Mouse (Mus musculus) heart, embryonic 14.5 days (tissue): ENCODE data around the gene Zan. TPM values are rescaled to one million over a fixed set of nuclear protein-coding genes. Genes with fewer than 3 reads are reported as not detected.
A peak's percentile ranks its signal among the peaks of the same experiment; 100 is the strongest.

Experiments used
- ATAC-seq: fragments of 200-750 bp; cut with Nextera tagmentation; 2 replicates; pipeline ENCODE4 v1.8.0; 2017; ENCODE audit warnings: low read depth, moderate TSS enrichment; ENCODE audit not compliant: insufficient number of reproducible peaks, insufficient read depth, low FRiP score
- H3K27ac ChIP-seq, 2 experiments: fragments of 200-500 bp in 1 of 2; fragments of 300-500 bp in 1 of 2; sonication (generic) in 1 of 2; replicated peaks in 1 of 2; 2 replicates each; pipeline ENCODE4 v1.5.1; 2012 to 2014; ENCODE audit warnings: low read depth in 2 of 2, low read length in 2 of 2, control low read depth in 1 of 2, mild to moderate bottlenecking in 1 of 2, mixed read lengths in 1 of 2; ENCODE audit not compliant: control insufficient read depth in 1 of 2, insufficient read depth in 1 of 2
- H3K27me3 ChIP-seq: fragments of 300-500 bp; sonication (generic); 2 replicates; pipeline ENCODE4 v1.6.1; 2014; ENCODE audit warnings: mild to moderate bottlenecking, low read length, control low read depth; ENCODE audit not compliant: control insufficient read depth, insufficient read depth
- H3K36me3 ChIP-seq: fragments of 300-500 bp; sonication (generic); 2 replicates; pipeline ENCODE4 v1.6.1; 2014; ENCODE audit warnings: mild to moderate bottlenecking, control low read depth, low read length, mixed read lengths; ENCODE audit not compliant: control insufficient read depth, insufficient read depth
- H3K4me1 ChIP-seq, 2 experiments: fragments of 200-500 bp in 1 of 2; fragments of 300-500 bp in 1 of 2; sonication (generic) in 1 of 2; 2 replicates each; pipeline ENCODE4 v1.6.1; 2012 to 2014; ENCODE audit warnings: low read length in 2 of 2, control low read depth in 1 of 2, mixed read lengths in 1 of 2; ENCODE audit not compliant: control insufficient read depth in 2 of 2, insufficient read depth in 2 of 2
- H3K4me2 ChIP-seq: fragments of 300-500 bp; sonication (generic); 2 replicates; pipeline ENCODE4 v1.6.1; 2014; ENCODE audit warnings: mild to moderate bottlenecking, low read length
- H3K4me3 ChIP-seq, 2 experiments: fragments of 200-500 bp in 1 of 2; fragments of 300-500 bp in 1 of 2; sonication (generic) in 1 of 2; 2 replicates each; pipeline ENCODE4 v1.5.1; 2012 to 2014; ENCODE audit warnings: low read length in 2 of 2, mild to moderate bottlenecking in 2 of 2, control low read depth in 1 of 2, low read depth in 1 of 2, moderate library complexity in 1 of 2; ENCODE audit not compliant: control insufficient read depth in 1 of 2, insufficient read depth in 1 of 2
- H3K9ac ChIP-seq: fragments of 300-500 bp; sonication (generic); 2 replicates; pipeline ENCODE4 v1.6.1; 2014; ENCODE audit warnings: mild to moderate bottlenecking, low read length
- H3K9me3 ChIP-seq: fragments of 300-500 bp; sonication (generic); 2 replicates; pipeline ENCODE4 v1.6.1; 2016; ENCODE audit warnings: low read length, control low read depth; ENCODE audit not compliant: control insufficient read depth
- WGBS: fragments of 180-500 bp; shearing (Covaris S2); extraction: QIAGEN DNeasy Blood & Tissue Kit; methylation state at CpG from one replicate; pipeline ENCODE4 v1.1.7; 2014; 5-methylcytosine and 5-hydroxymethylcytosine counted together
- polyA plus RNA-seq: library from polyadenylated mRNA; unstranded; fragments of >200 nt; fragmentation: Nextera tagmentation; extraction: Ambion mirVana; gene quantifications from 2 replicates; pipeline ENCODE4 v1.2.1, GENCODE M21; 2014

The Zan gene
- polyA plus RNA-seq, 1 experiment from 2014 or later = 0.11 TPM

DNA sequence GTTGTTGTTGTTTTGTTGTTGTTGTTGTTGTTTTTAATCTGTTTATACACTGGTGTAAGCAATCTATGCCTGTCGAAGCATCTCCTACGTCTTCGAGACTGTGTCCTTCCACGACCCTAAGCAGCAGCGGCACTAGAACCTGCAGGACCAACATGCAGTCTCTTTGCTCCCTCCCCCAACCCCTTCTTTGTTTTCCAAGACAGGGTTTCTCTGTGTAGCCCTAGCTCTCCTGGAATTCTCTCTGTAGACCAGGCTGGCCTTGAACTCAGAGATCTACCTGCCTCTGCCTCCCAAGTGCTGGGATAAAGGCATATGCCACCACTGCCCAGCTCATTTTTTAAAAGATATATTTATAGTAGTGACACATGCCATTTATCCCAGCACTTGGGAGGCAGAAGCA lies 133.5 kb downstream of the Zan start:
- Histone ChIP-seq H3K27me3 (no peaks in the 10 kb centered on the region), H3K9ac (no peak overlapping the region), H3K9me3 (no peaks in the 10 kb centered on the region), H3K4me3 (no peak overlapping the region), H3K4me1 (peaks cover 32 to 38% of the 10 kb centered on the region in 2 experiments), H3K4me2 (no peak overlapping the region), H3K27ac (no peak overlapping the region), H3K36me3 (no peaks in the 10 kb centered on the region)
- ATAC-seq = no peak
- 85% methylated on average over 5 of the region's 5 CpGs for WGBS

DNA sequence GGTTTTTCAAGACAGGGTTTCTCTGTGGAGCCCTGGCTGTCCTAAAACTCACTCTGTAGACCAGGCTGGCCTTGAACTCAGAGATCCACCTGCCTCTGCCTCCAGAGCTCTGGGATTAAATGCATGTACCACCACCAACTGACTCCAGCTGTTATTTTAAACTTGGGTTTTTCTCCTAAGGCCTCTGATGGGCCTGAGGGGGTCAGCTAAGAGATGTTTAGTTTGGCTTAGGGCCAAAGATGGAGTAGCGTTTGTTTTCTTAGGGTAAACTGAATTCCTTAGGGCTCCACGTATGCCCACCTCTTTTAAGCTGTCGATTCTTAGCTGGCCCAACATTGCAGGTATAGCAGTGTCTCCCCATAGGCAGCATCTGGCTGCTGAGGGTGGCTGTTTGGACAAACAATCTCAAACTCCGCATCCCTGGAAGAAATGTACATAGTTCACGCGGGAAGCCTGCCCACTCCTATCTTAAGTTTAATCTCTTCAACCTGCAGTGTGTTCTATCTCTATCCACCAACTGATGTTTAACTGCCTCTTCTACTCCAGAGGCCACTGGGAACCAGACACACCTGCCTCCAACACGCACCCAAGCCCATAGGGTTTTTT lies 134.4 kb downstream of the Zan start:
- Histone ChIP-seq H3K36me3 (no peaks in the 10 kb centered on the region), H3K4me1 (peaks cover 27 to 30% of the 10 kb centered on the region in 2 experiments), H3K4me3 (no peak overlapping the region), H3K9me3 (no peaks in the 10 kb centered on the region), H3K27me3 (no peaks in the 10 kb centered on the region), H3K4me2 (no peak overlapping the region), H3K9ac (no peak overlapping the region), H3K27ac (no peak overlapping the region)
- ATAC-seq = no peak
- 61% methylated on average over 7 of the region's 7 CpGs for WGBS

DNA sequence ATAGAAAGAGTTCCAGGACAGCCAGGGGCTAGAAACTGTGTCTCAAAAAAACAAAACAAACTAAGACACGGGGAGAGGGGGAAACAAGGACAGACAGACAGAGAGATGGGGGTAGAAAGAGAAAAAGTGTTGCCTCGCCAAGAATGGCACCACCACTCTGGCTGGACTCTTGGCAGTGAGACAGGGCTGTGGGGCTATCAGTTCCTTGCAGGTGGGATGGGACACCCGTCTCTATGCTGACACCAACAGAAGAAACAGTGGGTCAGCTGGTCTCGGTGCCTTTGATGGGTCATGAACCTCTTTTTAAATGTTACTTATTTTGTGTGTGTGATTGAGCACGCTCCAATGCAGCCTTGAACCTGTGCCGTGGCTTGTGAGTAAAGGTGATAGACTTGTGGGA lies 136.6 kb downstream of the Zan start:
- ATAC-seq = no peak
- Histone ChIP-seq H3K4me1 (peaks cover 16 to 20% of the 10 kb centered on the region in 2 experiments), H3K9ac (no peak overlapping the region), H3K27me3 (no peaks in the 10 kb centered on the region), H3K9me3 (no peaks in the 10 kb centered on the region), H3K36me3 (no peaks in the 10 kb centered on the region), H3K4me2 (no peak overlapping the region), H3K4me3 (no peak overlapping the region), H3K27ac (peak overlapping the region; percentile 93 to 98)
- WGBS = 64% methylated on average over 6 of the region's 6 CpGs

DNA sequence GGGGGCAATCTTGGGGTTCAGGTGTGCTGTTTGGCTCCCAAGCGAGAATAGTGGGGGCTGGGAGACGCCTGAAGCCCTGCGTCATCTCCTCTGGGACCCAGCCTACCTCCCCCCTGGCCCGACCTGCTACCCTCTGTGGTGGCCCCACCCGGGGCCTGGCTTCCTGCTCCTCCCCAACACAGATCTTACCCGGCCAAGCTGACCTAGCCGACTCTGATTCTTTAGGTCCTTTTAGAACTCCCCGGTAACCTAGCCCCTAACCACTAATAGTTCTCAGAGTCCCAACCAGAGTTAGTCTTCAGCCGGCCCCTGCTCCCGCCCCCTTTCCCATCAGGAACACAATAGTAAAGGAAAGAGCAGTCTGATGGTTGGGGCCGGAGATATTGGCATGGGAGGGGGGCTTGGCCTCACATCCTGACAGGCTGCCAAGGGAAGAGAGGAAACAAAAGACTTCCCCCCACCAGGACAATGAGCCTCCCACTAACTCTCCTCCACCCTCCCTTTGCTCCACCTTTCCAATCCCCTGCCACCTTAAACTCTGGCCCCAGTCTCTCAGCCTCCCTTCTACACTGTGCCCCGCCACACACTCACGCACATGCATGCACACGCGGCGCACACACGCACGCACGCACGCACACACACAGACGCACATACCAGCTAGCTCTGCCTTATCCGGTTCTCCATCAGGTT lies 137.4 kb downstream of the Zan start:
- H3K4me3 ChIP-seq = peak overlapping the region; percentile 50 to 53
- ATAC-seq = peak; percentile 68
- H3K4me2 ChIP-seq = peak overlapping the region; percentile 86
- H3K9ac ChIP-seq = peak overlapping the region; percentile 81
- no peaks in the 10 kb centered on the region for H3K36me3 ChIP-seq
- H3K27me3 ChIP-seq = no peaks in the 10 kb centered on the region
- peak overlapping the region; percentile 93 to 98 for H3K27ac ChIP-seq
- 16% methylated on average over 22 of the region's 22 CpGs for WGBS
- H3K4me1 ChIP-seq = peaks cover 16 to 20% of the 10 kb centered on the region in 2 experiments
- H3K9me3 ChIP-seq = no peaks in the 10 kb centered on the region

DNA sequence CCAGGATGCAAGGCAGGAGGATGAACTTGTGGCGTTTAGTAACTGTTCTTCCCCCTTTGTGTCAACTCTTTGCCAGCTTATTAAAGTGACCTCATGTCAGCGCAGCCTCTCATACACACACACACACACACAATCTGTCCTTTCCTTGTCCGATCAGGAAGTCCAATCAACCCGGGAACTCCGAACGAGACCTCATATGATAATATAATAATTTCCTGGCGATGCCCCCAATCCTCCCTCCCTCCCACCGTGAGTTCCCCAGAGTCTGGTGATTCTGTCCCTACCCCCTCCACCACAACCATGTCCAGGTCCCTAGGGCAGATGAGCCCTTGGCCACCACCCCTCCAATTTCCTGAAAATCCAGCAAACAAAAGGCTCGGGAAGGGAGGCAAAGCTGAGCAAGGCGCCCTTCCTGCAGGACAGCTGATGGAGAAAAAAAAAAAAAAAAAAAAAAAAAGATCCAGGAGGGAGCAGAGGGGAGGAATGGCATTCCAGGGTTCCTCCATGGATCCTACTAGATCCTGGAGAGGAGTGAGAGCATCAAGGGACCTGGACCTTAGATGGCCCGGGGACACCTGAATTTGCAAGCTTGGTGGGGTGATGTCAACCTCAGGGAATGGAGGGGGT lies 138.1 kb downstream of the Zan start:
- Histone ChIP-seq H3K27me3 (no peaks in the 10 kb centered on the region), H3K36me3 (no peaks in the 10 kb centered on the region), H3K27ac (peak overlapping the region; percentile 93 to 98), H3K9me3 (no peaks in the 10 kb centered on the region), H3K4me1 (peaks cover 16 to 20% of the 10 kb centered on the region in 2 experiments), H3K4me3 (peak overlapping the region; percentile 50 to 53), H3K9ac (peak overlapping the region; percentile 81), H3K4me2 (peak overlapping the region; percentile 86)
- ATAC-seq = peak; percentile 40; the same call in 1 of the 2 replicates
- 1% methylated on average over 11 of the region's 11 CpGs for WGBS

DNA sequence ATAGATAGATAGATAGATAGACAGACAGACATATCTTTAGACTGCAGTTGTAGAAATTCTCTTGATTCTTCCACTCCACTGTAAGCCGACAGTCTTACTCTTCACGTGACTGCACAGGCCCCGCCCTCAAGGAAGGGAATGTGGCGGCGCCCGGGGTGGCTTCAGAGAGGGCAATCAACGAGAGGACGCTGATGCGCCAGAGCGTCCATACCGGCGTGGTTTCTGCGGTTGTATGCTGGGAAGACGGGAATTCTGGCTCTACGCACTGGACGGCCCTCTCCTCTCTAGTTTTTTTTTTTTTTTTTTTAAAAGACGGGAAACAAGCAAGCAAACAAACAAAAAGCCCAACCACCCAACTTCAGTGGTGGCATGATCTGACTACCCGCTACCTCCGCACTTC lies 138.6 kb downstream of the Zan start:
- peak overlapping the region; percentile 86 for H3K4me2 ChIP-seq
- peaks cover 16 to 20% of the 10 kb centered on the region in 2 experiments for H3K4me1 ChIP-seq
- peak overlapping the region; percentile 81 for H3K9ac ChIP-seq
- H3K27me3 ChIP-seq = no peaks in the 10 kb centered on the region
- no peaks in the 10 kb centered on the region for H3K36me3 ChIP-seq
- WGBS = 0% methylated on average over 19 of the region's 19 CpGs
- peak overlapping the region; percentile 50 to 53 for H3K4me3 ChIP-seq
- ATAC-seq = peak; percentile 79
- H3K9me3 ChIP-seq = no peaks in the 10 kb centered on the region
- H3K27ac ChIP-seq = peak overlapping the region; percentile 93 to 98

DNA sequence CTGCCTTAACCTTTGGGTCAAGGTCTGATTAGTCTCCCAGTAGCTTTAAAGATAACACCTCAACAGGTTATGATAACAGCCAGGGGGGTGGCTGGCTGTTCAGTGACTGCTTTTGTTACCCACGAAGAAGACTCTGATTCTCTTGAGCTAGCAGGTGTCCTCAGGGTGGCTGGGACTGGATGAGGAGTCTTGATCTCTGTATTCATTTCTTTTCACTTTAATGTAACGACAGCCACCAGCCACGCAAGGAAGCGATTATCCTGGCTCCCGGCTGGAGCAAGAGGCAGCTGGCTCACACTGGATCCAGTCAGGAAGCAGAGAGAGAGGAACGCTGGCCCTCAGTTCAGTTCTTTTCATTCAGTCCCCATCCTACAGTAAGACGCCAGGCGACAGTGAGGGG lies 139.7 kb downstream of the Zan start:
- 0 out of 2 replicates have a peak overlapping the region, but pooled peaks have one; percentile 86 for H3K4me2 ChIP-seq
- H3K4me1 ChIP-seq = peaks cover 20 to 21% of the 10 kb centered on the region in 2 experiments
- no peak overlapping the region for H3K9ac ChIP-seq
- H3K27ac ChIP-seq = peak overlapping the region; percentile 2 to 93; a peak in 2 of 4 replicates
- no peak overlapping the region for H3K4me3 ChIP-seq
- no peak for ATAC-seq
- no peaks in the 10 kb centered on the region for H3K36me3 ChIP-seq
- no peaks in the 10 kb centered on the region for H3K9me3 ChIP-seq
- 33% methylated on average over 8 of the region's 8 CpGs for WGBS
- no peaks in the 10 kb centered on the region for H3K27me3 ChIP-seq
